Mouse (Mus musculus): ENCODE results near the gene Lrpap1.

Lrpap1 gene

GRCm38 (mm10) chr5:35104960-35105921 lies at the start of gene Lrpap1:
Lrpap1 (minus strand) TSS chr5:35105766.
- DNase-seq (ENCODE audit: low spot score in 2 of 2): peak; percentile 78 to 84

DNA sequence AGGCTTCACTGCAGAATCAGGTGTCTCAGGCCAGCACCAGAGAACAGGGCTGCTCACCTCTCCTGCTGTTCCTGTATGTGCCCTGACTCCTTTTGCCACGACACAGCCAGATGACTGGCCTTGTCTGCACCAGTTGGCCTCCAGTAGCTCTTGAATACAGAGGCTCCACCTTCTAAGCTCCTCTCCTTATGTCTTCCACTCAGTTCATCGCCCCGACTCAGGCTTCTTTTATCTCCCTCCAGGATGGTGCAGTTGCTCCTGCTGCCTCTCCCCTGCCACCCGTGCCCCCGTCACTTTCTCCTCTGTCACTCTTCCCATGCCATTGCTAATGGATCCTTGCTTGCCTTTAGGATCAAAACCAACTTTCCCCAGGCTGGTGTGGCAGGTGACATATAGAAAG lies 44.4 kb upstream of the Lrpap1 start:
- DNase-seq (ENCODE audit: low spot score in 2 of 2): no peak

DNA sequence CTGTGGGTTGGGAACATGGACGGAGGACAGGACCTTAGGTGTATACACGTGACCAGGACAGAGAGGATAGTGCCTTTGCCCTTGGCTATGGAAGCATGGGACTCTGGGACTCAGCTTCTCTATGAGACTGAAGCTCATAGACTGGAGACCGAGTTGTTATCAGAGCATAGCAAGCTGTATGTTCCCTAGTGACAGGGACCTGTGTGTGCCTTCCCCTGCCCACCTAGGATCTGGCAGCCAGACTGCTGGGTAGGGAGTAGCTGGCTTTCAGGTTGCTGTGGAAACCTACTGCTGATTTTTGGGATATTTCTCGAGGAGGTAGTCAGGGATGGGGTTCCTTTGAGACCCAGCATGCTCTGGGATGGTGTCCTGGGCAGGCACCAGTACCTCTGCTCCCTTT lies 44.0 kb upstream of the Lrpap1 start:
- no peak for DNase-seq (ENCODE audit: low spot score in 2 of 2)

GRCm38 (mm10) chr5:35147963-35148767 lies 42.6 kb upstream of the Lrpap1 start:
- DNase-seq (ENCODE audit: low spot score in 2 of 2): no peak

DNA sequence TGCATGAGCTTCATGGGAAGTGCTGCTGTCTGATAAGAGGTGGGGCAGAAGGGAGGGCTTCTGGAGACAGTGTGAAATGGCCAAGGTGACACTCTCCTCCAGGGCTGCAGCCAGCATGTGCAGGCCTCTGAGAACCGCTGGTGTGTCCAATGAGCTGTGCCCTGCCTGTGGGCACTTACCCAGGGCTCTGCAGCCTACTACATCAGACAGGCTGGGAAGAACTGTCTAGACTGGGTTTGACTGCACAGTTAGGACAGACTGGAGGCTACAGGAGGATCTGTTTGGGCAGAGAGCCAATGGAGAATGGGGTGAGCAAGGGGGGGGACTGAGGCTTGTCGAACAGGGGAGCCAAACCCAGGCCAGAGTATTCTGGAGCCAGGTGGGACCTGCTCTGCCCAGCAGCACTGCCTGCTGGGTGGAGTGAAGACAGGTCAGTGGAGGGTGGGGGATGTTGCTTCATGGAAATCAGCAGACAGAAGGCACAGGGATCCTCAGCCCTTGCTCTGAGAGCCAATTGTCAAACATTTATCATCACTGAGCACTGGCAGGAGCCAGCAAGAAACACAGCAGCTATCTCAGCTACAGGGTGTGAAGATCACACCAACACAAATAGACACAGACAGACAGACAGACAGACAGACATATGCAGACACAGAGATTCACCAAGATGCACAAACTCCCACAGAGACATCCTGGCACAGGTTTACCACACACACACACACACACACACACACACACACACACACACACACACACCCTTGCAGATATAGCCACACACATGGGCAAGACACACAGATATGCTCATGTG lies 41.8 kb upstream of the Lrpap1 start:
- no peak for DNase-seq (ENCODE audit: low spot score in 2 of 2)

DNA sequence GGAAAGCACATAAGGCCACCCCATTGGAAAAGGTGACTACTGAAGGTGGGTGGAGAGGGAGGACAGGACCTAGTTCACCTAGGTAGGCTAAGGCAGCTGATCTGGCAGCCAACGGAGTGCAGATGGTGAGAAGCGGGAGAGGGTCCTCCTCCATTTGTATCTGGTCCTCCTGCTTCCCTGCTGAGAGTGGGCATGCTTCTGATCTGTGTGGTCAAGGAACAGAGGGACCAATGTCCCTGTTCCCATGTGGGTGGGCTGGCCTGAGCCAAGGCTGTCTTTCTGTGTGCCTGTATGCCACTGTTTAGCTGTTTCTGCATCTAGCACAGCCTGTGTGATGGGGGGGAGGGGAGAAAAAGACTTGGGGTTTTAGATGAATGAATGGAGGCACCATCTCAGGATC lies 41.2 kb upstream of the Lrpap1 start:
- no peak for DNase-seq (ENCODE audit: low spot score in 2 of 2)

DNA sequence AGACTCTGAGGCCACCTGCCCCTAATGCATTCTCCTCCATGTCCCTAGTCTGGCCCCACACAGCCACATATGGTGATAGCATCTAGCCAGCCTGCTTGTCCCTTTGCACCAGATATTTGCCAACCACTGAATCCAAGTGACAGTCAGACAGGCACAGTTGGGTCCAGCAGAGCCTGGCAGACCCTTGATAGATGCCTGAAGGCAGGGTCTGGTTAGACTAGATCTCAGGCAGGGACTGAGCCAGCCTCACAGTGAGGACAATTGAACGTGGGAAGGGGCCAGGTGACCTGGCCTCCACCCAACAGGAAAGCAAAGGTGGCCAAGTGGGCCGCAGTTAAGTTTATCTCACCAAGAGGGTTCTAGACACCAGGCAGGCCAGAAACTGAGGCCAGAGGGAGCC lies 39.1 kb upstream of the Lrpap1 start:
- no peak for DNase-seq (ENCODE audit: low spot score in 2 of 2)

GRCm38 (mm10) chr5:35143460-35144245 lies 38.1 kb upstream of the Lrpap1 start:
- no peak for DNase-seq (ENCODE audit: low spot score in 2 of 2)

- DNase-seq (ENCODE audit: low spot score in 2 of 2): no peak
Measured at GRCm38 (mm10) chr5:35142910-35143309, 37.3 kb upstream of the Lrpap1 start.

DNA sequence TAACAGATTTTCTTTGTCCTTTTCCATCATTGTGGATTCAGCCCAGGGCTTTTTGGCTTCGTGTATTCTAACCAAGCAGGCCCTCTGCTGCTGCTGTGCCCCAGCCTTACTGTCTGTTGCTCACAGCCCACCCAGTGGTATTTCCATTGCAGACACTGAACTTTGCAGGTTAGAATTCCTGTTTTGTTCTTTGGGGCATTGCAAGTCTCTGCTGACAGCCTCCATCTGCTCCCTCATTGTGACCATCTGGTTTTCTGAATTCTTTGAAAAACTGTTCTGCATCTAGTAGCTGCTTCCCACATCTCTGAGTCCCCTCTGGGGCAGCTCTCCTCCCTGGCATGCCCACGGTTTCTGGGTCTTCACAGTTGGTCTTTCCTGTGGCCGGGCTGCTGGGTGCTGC lies 35.8 kb upstream of the Lrpap1 start:
- DNase-seq (ENCODE audit: low spot score in 2 of 2): no peak

GRCm38 (mm10) chr5:35138183-35138611 lies 32.6 kb upstream of the Lrpap1 start:
- no peak for DNase-seq (ENCODE audit: low spot score in 2 of 2)

- no peak for DNase-seq (ENCODE audit: low spot score in 2 of 2)
Measured at GRCm38 (mm10) chr5:35137510-35138182, 32.1 kb upstream of the Lrpap1 start.

GRCm38 (mm10) chr5:35135903-35136302 lies 30.3 kb upstream of the Lrpap1 start:
- DNase-seq (ENCODE audit: low spot score in 2 of 2): no peak

- no peak for DNase-seq (ENCODE audit: low spot score in 2 of 2)
Measured at GRCm38 (mm10) chr5:35134286-35134685, 28.7 kb upstream of the Lrpap1 start.

DNA sequence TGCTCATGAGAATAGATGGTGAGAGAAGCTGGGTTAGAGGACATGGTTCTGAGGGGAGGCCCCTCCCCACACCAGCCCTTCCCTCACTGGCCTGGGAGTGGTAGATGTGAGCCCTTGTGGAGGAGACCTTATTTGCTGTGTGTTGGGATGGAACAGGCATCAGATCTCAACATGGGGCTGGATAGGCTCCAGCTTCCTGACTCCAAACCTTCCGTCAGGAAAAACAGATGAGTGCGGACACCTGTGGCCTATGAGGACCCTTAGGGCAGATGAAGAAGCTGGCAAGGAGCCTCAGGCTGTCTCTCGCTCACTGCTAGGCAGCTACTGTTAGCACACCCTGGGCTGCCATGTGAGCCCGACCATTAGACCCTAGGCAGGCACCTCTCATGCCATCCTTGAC lies 27.9 kb upstream of the Lrpap1 start:
- DNase-seq (ENCODE audit: low spot score in 2 of 2): no peak

DNA sequence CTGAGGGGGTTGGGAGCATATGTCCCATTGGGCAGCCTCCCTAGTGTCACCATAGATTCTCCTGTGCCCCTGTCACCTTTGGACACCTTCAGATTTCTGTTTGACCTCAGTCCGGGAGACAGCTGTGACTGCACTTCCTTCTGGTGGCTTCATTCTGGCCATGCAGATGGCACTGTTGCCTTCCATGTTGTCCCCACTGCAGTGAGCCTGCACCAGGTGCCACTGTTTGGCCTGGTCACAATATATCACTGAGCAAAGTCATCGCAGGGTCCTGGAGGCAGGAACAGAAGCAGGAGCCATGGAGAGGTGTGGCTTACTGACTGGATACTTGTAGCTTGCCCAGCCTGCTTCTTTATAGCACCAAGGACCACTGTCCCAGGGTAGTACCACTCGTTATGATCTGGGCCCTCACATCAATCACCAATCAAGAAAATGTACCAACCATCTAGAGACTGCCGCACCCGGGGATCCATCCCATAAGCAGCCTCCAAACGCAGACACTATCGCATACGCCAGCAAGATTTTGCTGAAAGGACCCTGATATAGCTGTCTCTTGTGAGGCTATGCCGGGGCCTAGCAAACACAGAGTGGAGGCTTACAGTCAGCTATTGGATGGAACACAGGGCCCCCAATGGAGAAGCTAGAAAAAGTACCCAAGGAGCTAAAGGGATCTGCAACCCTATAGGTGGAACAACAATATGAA lies 26.9 kb upstream of the Lrpap1 start:
- no peak for DNase-seq (ENCODE audit: low spot score in 2 of 2)

DNA sequence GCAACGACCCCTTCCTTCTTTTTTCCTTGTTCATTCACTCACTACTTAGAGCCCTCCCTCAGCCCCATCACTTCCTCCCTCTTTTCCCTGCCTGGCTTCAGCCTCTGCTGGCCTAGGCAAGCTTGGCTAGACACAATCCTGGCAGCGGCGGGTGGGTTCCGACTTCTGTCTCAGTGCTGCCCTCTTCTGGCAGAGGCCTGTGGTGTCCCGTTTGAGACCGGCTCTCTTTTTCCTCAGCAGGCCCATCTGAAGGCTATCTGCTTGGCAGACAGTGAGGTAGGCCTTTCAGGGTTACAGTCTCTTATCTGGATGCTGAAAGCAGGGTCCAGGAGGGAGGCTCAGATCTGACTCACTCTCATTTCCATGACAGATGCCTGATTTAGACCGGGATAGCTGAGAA lies 26.2 kb upstream of the Lrpap1 start:
- DNase-seq (ENCODE audit: low spot score in 2 of 2): peak; percentile 60 to 78

GRCm38 (mm10) chr5:35131237-35131636 lies 25.7 kb upstream of the Lrpap1 start:
- no peak for DNase-seq (ENCODE audit: low spot score in 2 of 2)

DNA sequence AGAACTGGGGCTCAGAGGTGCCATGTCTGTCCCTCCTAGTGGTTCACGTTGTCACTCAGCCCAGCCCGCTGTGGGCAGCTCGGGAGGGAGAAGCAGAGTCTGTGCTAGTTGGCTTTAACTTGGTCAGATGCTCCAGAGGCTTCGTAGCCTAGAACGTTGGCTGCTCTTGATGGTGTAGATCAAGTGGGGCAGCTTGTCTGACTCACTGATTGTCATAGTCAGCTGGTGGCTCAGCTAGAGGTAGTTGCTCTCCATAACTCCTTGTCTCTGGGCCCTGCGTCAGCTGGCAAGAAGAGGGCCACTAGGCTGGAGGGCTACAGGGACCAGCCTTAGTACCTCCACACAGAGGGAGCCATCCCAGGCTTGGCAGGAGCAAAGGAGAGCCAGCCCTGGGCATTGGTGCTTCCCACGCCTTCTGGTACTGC lies 24.2 kb upstream of the Lrpap1 start:
- DNase-seq (ENCODE audit: low spot score in 2 of 2): no peak

- DNase-seq (ENCODE audit: low spot score in 2 of 2): no peak
Measured at GRCm38 (mm10) chr5:35129208-35129607, 23.6 kb upstream of the Lrpap1 start.
